Mouse (Mus musculus) midbrain, embryonic 10.5 days (tissue): Measurements from ENCODE around the gene Aasdh. TPM values are rescaled to one million over a fixed set of nuclear protein-coding genes. Genes with fewer than 3 reads are reported as not detected.

Experiments
- DNase-seq: peaks from one replicate; pipeline ENCODE4 v3.0.0-alpha.2; 2017; ENCODE audit warnings: low spot score
- H3K27ac ChIP-seq: fragments of 300-500 bp; sonication (generic); replicated peaks from 2 replicates; pipeline ENCODE4 v1.5.1; 2016; ENCODE audit warnings: mild to moderate bottlenecking
- H3K27me3 ChIP-seq: fragments of 300-500 bp; sonication (generic); 2 replicates; pipeline ENCODE4 v1.6.1; 2016; ENCODE audit warnings: low read depth, mild to moderate bottlenecking; ENCODE audit not compliant: poor library complexity, severe bottlenecking
- H3K36me3 ChIP-seq: fragments of 300-500 bp; sonication (generic); 2 replicates; pipeline ENCODE4 v1.6.1; 2016; ENCODE audit warnings: mild to moderate bottlenecking, moderate library complexity
- H3K4me1 ChIP-seq: fragments of 300-500 bp; sonication (generic); 2 replicates; pipeline ENCODE4 v1.6.1; 2016
- H3K4me3 ChIP-seq: fragments of 300-500 bp; sonication (generic); 2 replicates; pipeline ENCODE4 v1.5.1; 2016; ENCODE audit warnings: mild to moderate bottlenecking, moderate library complexity
- H3K9me3 ChIP-seq: fragments of 300-500 bp; sonication (generic); replicated peaks from 2 replicates; pipeline ENCODE4 v1.6.1; 2016; ENCODE audit warnings: mild to moderate bottlenecking
- WGBS: fragments of 180-500 bp; shearing (Covaris S2); methylation state at CpG from one replicate; pipeline ENCODE4 v1.1.7; 2016; 5-methylcytosine and 5-hydroxymethylcytosine counted together
- polyA plus RNA-seq: library from polyadenylated mRNA; unstranded; fragments of >200 nt; fragmentation: Nextera tagmentation; extraction: Ambion mirVana; gene quantifications from 2 replicates; pipeline ENCODE4 v1.2.1, GENCODE M21; 2016

Aasdh gene
- polyA plus RNA-seq, 1 experiment from 2014 or later, result 22.3 TPM

GRCm38 (mm10) chr5:76851316-76851715 is 54.0 kb downstream of the Aasdh start:
- Histone ChIP-seq H3K27me3 (peaks cover 25% of the 10 kb centered on the region), H3K4me1 (peaks cover 14% of the 10 kb centered on the region), H3K36me3 (peaks cover 60% of the 10 kb centered on the region), H3K27ac (no peak overlapping the region), H3K4me3 (no peak overlapping the region), H3K9me3 (no peaks in the 10 kb centered on the region)
- no peak for DNase-seq
- 81% methylated on average over 4 of the region's 4 CpGs for WGBS

DNA sequence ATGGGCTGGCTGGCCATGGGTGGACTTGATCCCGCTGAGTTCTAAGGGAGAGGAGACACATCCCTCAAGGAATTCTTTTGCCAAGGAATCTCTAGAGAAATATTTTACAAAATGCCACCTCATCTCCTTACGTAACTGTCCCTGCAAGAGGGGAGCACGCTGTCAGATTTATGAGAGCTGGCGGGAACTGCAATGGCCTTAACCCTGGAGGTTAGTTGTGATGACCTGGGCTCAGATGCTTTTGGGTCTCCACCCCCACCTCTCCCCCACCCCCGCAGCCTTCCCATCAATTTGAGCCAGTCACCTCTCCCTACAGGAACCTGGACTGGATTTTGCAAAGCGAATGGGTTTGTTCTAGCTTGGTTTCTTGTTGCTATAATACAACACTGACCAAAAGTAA is 58.2 kb downstream of the Aasdh start:
- 92% methylated on average over 6 of the region's 6 CpGs for WGBS
- Histone ChIP-seq H3K27me3 (no peaks in the 10 kb centered on the region), H3K4me1 (peaks cover 7% of the 10 kb centered on the region), H3K36me3 (peaks cover 42% of the 10 kb centered on the region), H3K27ac (no peak overlapping the region), H3K4me3 (no peak overlapping the region), H3K9me3 (no peaks in the 10 kb centered on the region)
- no peak for DNase-seq

DNA sequence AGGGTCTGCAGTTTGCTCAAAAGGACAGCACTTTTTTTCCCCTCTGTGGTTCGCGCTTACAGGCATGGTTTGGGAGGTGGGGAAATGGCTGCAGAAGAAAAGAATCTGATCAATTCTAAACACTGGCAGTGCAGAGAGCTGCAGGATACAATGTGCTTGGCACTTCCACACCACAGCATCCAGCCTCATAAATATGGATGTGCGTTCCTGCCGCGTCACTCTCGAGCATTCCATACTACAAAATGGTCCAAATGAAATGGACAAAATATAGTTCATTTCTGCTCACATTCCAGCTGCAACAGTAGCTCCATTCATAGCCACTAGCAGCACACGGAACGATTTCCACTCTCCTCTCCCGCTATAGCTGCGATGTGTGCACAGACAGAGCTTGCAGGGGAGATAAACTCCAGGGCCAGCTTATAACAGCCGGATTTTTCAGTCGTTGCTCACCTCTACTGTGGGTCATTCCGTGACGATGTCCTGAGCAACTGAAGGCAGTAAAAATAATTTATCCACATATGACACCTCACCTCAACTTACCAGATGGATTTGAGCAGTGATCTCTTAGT is 60.6 kb downstream of the Aasdh start:
- H3K27me3 ChIP-seq, result no peaks in the 10 kb centered on the region
- H3K36me3 ChIP-seq, result peaks cover 39% of the 10 kb centered on the region
- 93% methylated on average over 14 of the region's 14 CpGs for WGBS
- DNase-seq, result no peak
- no peaks in the 10 kb centered on the region; the same call in none of the 2 replicates for H3K4me1 ChIP-seq
- H3K4me3 ChIP-seq, result no peak overlapping the region
- H3K27ac ChIP-seq, result no peak overlapping the region
- H3K9me3 ChIP-seq, result no peaks in the 10 kb centered on the region

GRCm38 (mm10) chr5:76843851-76844419 is 61.4 kb downstream of the Aasdh start:
- DNase-seq, result no peak
- H3K27ac ChIP-seq, result no peak overlapping the region
- no peaks in the 10 kb centered on the region for H3K9me3 ChIP-seq
- WGBS, result 91% methylated on average over 9 of the region's 9 CpGs
- no peak overlapping the region for H3K4me3 ChIP-seq
- H3K36me3 ChIP-seq, result peaks cover 34% of the 10 kb centered on the region
- no peaks in the 10 kb centered on the region; the same call in none of the 2 replicates for H3K4me1 ChIP-seq
- H3K27me3 ChIP-seq, result no peaks in the 10 kb centered on the region

DNA sequence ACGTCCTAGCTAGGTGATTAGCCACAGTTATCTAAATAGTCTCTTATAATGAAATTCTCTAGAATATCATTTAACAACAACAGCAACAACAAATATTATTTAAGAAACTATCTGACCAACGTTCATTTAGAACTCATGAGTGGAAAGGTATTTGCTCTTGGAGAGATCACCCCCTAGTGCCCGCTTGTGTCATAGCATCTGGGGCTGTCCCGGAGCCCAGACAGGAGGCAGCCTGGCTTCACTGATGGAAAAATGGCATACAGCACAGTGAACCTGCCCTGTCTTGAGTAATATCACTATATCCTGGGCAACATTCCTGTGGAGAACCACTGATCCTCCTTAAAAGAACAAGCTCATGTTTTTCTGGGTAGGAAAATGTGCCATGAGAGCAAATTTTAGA is 61.9 kb downstream of the Aasdh start:
- H3K27me3 ChIP-seq, result no peaks in the 10 kb centered on the region
- no peaks in the 10 kb centered on the region; the same call in none of the 2 replicates for H3K4me1 ChIP-seq
- no peaks in the 10 kb centered on the region for H3K9me3 ChIP-seq
- H3K36me3 ChIP-seq, result peaks cover 29% of the 10 kb centered on the region
- H3K4me3 ChIP-seq, result no peak overlapping the region
- H3K27ac ChIP-seq, result no peak overlapping the region
- 24% methylated on average over 4 of the region's 4 CpGs for WGBS
- DNase-seq, result peak; percentile 53

DNA sequence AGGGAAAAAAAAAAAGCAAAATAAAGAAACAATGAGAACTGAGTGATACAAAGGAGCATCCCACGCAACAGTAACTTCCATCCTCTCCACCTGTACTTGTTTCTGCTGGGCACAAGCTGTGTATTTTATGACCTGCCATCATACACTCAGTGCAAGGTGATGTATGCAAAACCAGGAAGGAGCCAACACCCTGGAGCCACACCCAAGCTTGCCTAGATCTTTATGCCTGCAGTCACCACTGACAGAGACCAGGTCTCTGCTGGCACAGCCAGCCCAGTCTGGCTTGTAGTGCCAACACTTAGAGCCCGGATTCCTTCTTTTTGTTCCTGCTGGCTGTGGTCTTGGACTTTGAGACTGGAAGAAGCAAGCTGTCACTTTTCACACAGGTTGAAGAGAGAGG is 63.5 kb downstream of the Aasdh start:
- Histone ChIP-seq H3K27ac (no peak overlapping the region), H3K36me3 (peaks cover 24% of the 10 kb centered on the region; the same call in 1 of the 2 replicates), H3K9me3 (no peaks in the 10 kb centered on the region), H3K4me3 (no peak overlapping the region), H3K4me1 (no peaks in the 10 kb centered on the region; the same call in none of the 2 replicates), H3K27me3 (no peaks in the 10 kb centered on the region)
- WGBS, result 90% methylated on average over 2 of the region's 2 CpGs
- no peak for DNase-seq

- H3K4me3 ChIP-seq, result no peak overlapping the region
- no peak overlapping the region for H3K27ac ChIP-seq
- no peaks in the 10 kb centered on the region for H3K27me3 ChIP-seq
- DNase-seq, result no peak
- H3K9me3 ChIP-seq, result no peaks in the 10 kb centered on the region
- H3K4me1 ChIP-seq, result no peaks in the 10 kb centered on the region; the same call in none of the 2 replicates
- H3K36me3 ChIP-seq, result peaks cover 14% of the 10 kb centered on the region; the same call in 1 of the 2 replicates
- WGBS, result 88% methylated on average over 6 of the region's 6 CpGs
Measured at GRCm38 (mm10) chr5:76839786-76840185, 65.5 kb downstream of the Aasdh start.

- H3K9me3 ChIP-seq, result no peaks in the 10 kb centered on the region
- 60% methylated on average over 5 of the region's 5 CpGs for WGBS
- no peak overlapping the region for H3K27ac ChIP-seq
- no peak overlapping the region for H3K4me3 ChIP-seq
- H3K4me1 ChIP-seq, result no peaks in the 10 kb centered on the region; the same call in none of the 2 replicates
- no peak for DNase-seq
- no peaks in the 10 kb centered on the region for H3K27me3 ChIP-seq
- H3K36me3 ChIP-seq, result peaks cover 20% of the 10 kb centered on the region
Measured at GRCm38 (mm10) chr5:76837018-76837417, 68.3 kb downstream of the Aasdh start.

DNA sequence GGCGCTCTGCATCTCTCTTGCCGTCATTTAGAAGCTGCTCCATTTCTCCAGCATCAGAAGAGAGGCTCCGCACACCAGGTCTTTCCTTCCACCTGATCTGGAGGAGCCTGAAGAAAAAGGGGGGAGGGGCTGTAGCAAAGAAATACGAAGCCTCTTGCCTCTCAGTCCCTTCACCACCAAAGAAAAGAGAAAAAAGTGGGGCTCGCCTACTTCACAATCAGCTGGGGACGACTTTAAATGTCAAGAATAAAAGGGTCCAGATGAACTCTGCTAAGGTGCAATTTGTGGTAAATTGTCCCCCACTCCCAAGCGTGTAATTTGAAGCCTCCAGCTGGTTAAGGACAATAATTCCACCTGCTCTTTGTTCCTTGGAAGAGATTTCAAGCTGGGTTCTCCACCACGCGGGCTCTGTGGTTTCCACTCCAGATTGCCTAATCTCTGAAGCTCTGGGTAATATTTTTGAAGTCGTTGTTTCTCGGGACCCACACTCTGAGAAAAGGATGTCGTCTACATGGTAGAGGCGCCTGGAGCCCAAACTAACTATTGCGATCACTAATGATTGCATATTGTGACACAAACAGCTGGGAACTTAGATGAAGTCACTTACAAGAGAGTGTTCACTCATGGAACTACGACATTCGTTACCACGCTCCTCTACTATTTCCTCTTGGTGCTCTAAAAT is 72.6 kb downstream of the Aasdh start:
- H3K27me3 ChIP-seq, result no peaks in the 10 kb centered on the region
- no peak overlapping the region for H3K27ac ChIP-seq
- peaks cover 9% of the 10 kb centered on the region for H3K9me3 ChIP-seq
- DNase-seq, result no peak
- no peak overlapping the region for H3K4me3 ChIP-seq
- H3K36me3 ChIP-seq, result peaks cover 50% of the 10 kb centered on the region
- peaks cover under 1% of the 10 kb centered on the region; the same call in 1 of the 2 replicates for H3K4me1 ChIP-seq
- 77% methylated on average over 17 of the region's 17 CpGs for WGBS

DNA sequence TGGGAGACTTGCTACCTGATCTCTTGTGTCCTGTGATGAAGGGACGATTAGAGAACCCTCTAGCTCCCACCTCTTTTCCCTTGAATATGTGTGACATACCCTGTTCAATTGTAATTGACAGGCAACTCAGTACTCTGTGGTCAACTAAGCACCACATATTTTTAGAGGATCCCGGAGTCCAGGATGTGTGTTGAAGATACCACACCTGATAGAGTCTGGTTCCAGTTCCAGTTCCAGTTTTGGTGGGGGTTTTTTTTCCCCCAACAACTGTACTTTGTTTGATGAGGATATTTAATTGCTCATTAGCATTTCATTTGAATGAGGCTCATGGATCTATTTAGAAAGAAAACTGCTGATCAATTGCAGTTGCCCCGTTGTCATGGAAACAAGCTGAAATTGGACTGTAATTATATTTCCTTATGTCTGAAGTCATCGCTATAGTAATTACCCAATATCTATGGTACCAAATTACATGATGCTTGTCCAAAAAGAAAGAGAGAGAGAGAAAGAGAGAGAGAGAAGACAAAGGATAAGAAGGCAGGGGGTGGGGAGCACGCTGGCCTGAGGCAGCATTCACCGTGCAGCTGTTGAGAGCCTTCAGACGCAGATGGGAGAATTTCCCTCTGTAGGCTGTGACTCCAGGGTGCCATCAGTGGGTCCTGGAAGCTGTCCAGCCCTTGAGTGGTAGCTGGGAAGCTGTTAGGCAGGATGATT is 76.6 kb downstream of the Aasdh start:
- peaks cover 75% of the 10 kb centered on the region for H3K36me3 ChIP-seq

More for the DNA sequence above, 76.6 kb downstream of the Aasdh start:
- Histone ChIP-seq H3K4me1 (peaks cover 6% of the 10 kb centered on the region; the same call in 1 of the 2 replicates), H3K4me3 (no peak overlapping the region), H3K27ac (no peak overlapping the region), H3K9me3 (peaks cover 9% of the 10 kb centered on the region), H3K27me3 (no peaks in the 10 kb centered on the region)
- WGBS, result 85% methylated on average over 7 of the region's 7 CpGs
- no peak for DNase-seq
